Mouse (Mus musculus): ENCODE data around the gene Tmcc2.

Tmcc2 gene

GRCm38 (mm10) chr1:132390691-132391579, at the start of gene Tmcc2:
Tmcc2 (minus strand) TSS chr1:132391281.
- peak; percentile 4 for DNase-seq (ENCODE audit: low read depth)

GRCm38 (mm10) chr1:132437389-132437788, 46.3 kb upstream of the Tmcc2 start:
- DNase-seq (ENCODE audit: low read depth), result no peak

DNA sequence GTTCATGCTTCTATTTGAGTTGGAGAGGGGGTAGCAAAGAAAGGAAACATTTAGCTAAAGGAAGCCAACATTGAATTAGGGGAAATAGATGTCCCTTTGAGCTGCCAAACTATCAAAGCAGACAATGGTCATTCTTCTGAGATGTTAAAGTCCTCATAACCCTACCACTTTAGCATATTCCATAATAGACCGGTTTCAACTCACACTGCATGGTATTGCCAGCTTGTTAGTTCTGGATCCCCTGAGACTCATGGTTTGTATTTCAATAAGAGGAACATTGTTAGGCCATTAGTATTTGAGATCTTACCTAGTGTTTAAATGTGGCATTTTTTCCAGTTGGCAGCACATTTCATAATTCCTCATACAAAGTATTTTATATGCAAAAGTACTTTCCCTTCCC, 45.9 kb upstream of the Tmcc2 start:
- no peak for DNase-seq (ENCODE audit: low read depth)

- no peak for DNase-seq (ENCODE audit: low read depth)
These were observed 45.4 kb upstream of the Tmcc2 start for GRCm38 (mm10) chr1:132436320-132436958.

- DNase-seq (ENCODE audit: low read depth), result no peak
These were observed 43.0 kb upstream of the Tmcc2 start for GRCm38 (mm10) chr1:132434032-132434431.

GRCm38 (mm10) chr1:132433349-132433748, 42.3 kb upstream of the Tmcc2 start:
- DNase-seq (ENCODE audit: low read depth), result no peak

- no peak for DNase-seq (ENCODE audit: low read depth)
These were observed 40.6 kb upstream of the Tmcc2 start for GRCm38 (mm10) chr1:132431716-132432115.

- DNase-seq (ENCODE audit: low read depth), result no peak
These were observed 39.7 kb upstream of the Tmcc2 start for GRCm38 (mm10) chr1:132430818-132431217.

- no peak for DNase-seq (ENCODE audit: low read depth)
These were observed 34.5 kb upstream of the Tmcc2 start for GRCm38 (mm10) chr1:132425600-132425999.

DNA sequence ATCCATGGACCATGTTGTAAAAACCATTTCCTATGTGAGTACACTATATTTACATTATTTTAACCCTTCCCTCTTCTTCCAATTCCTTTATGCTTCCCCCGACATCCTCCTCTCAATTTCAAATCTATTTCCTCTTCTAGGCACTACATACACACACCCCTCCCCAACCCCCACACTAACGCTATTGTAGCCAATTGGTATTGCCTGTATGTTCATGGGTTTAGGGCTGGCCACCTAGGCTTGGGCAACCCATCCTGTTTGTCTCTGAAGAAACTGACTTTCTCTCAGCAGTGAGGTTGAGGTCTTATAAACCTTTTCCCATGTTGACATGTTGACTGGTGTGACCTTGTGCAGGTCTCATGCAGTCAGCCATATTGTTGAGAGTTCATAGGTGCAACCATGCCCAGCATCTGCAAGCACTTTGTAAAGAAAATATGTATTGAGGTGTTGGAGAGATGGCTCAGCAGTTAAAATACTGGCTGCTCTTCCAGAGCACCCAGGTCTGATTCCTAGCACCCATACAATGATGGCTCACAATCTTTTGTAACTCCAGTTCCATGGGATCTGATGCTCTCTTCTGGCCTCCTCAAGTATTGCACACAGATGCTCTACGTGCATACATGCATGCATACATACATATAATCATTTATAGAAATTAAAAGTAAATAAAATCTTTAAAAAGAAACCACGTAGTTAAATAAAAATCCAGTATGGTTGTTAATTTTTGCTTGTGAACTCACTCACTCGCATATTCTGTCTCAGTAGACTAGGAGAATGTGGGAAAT, 32.0 kb upstream of the Tmcc2 start:
- no peak for DNase-seq (ENCODE audit: low read depth)

DNA sequence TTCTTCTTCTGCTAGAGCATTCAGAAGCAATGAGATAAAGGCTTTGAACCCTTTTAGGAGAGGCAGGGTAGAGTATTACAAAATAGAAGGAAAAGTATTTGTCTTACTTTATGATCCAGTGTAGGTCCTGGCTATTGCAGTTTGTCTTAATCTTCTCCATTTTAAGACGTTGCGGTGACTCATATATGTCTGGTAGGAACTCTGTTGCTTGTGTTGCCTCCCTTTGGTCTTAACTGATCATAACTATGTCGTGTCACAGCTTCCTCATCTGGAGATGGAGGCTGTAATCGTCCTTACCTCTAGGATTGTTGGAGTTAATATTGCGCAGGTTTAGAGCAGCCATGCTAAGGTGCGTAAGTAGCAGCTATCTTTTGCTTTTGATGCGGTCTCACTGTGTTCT, 29.6 kb upstream of the Tmcc2 start:
- no peak for DNase-seq (ENCODE audit: low read depth)

- no peak for DNase-seq (ENCODE audit: low read depth)
These were observed 29.1 kb upstream of the Tmcc2 start for GRCm38 (mm10) chr1:132420206-132420605.

DNA sequence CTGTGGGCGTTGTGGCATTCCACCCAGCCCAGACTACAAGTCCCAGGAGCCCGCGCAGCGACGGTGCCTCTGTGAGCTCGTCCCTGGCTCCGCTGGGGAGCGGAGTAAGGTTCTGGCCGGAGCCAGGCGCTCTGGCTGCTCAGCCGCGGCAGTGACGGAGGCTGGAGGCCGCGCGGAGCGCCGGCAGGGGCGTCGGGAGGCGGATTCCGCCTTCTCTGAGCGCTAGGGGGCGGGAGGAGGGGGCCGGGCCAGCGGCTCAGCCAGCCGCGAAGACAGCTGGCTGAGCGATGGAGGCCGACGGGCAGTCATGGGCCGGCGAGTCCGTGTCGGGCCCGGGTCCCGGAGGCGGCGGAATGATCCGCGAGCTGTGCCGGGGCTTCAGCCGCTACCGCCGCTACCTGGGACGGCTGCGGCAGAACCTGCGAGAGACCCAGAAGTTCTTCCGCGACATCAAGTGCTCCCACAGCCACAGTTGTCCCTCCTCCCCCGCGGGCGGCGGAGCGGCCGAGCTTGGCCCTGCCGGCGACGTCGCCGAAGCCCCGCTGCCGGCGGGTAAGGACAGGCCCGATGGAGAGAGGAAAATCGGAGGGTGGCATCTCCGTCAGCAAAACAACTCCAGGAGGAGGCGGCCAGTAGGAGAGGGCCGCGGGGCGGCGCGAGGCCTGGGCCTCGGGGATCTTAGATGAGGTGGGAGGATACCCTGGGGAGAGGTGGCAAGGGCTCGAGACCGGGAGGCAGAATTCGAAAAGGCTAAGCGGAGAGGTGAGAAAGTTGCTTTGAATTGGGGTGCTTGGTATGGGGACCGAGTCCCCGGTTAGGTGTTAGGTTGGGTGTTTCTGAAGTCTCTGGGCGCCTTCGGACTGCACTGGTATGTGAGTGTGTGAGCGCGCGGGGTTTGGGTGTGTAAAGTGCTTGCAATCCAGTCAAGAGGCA, 26.5 kb upstream of the Tmcc2 start, which contains the start of gene Dstyk:
Gene Dstyk (plus strand): TSS at position 237 of the 933 bp plus-strand sequence.
- DNase-seq (ENCODE audit: low read depth), result peak; percentile 84

- DNase-seq (ENCODE audit: low read depth), result no peak
These were observed 25.8 kb upstream of the Tmcc2 start for GRCm38 (mm10) chr1:132416943-132417290.

GRCm38 (mm10) chr1:132416244-132416942, 25.3 kb upstream of the Tmcc2 start:
- no peak for DNase-seq (ENCODE audit: low read depth)

DNA sequence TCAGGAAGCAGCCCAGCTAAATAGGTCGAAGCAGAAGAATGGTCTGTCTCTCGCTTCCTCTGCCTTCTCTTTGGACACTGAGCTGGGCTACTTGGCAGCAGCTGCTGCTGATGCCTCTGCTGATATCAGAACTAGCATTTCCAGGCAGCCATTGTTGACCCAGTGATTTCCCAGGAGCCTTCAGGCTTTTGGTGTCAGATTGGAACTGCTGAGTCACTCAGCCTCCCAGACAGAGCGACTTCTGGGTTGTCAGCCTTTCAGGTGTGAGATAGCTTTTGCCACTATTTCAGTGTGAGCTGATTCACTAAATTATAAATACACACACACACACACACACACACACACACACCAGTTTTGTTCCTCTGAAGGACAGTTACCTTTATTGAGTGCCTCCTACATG, 19.6 kb upstream of the Tmcc2 start:
- no peak for DNase-seq (ENCODE audit: low read depth)

DNA sequence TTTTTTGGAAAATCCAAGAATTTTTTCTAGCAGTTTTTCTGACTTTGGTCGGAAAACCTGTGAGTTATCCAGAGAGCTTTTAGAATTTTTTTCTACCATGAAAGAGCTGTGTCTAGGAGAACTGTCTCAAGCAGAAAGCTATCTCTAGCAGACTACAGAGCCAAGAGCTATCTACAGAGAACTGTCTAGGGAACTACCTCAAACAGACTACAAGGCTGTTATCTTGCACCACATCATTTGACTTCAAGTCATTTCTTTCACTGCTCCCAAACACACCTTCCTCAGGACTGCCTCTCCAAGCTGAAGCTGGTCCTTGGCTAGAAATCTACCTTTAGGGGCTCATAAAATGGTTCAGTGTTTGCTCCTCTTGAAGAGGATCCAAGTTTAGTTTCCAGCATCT, 10.8 kb upstream of the Tmcc2 start:
- no peak for DNase-seq (ENCODE audit: low read depth)

DNA sequence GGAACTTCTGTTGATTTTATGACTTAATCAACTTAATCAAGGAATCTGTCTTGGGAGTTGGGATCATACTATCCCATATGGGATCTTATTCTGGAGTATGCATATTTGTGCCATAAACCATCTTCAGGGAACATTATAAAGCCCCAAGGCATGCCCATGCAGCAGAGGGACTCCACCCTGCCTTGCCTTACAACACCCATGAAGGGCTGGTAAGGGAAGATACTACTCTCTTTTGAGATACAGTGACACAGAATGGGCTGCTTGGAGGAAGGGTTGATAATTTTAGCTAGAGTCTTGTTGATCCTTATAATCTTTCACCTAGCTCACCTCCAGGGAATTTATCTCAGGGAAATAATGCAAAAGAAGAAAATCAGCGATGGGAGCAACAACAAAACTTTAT, 9.5 kb upstream of the Tmcc2 start:
- no peak for DNase-seq (ENCODE audit: low read depth)

DNA sequence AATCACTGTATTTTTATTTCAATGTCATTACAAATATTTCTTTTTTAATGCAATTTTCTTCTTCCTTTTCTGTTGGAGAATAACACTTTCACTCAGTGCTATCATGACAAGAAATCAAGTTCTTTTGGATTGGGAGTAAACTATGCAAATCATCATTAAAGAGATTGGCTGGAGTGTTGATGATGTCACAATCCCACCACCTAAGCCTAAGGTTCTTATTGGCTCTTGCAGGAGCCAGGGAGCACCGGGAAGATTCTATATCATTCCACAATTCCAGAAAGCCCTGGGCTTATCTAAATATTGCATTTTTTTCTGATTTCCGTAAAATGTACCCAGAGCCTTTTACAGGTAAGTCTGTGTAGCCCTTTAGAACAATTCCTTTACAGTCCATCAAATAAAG, 5.6 kb upstream of the Tmcc2 start:
- DNase-seq (ENCODE audit: low read depth), result no peak

DNA sequence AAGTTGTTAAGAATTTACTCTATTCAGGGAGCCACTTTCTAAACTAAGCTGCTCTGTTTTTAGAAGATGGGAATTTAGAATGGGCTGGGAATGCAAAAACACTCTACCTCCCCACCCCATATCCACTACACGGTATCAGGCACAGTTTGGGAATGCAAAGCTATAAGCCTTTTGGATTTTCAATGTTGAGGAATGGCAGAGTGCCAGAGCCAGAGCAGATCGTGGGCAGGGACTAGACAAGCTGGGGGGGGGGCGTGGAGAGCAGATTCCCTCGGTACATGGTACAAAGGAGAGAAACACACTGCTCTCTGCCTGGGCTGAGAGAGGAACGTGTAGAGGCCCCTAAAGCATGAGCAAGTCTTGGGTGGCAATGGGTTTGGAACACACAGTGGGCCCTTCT, 1.8 kb upstream of the Tmcc2 start:
- no peak for DNase-seq (ENCODE audit: low read depth)

- no peak for DNase-seq (ENCODE audit: low read depth)
These were observed 520 bp upstream of the Tmcc2 start for GRCm38 (mm10) chr1:132391580-132392022.
